Mouse (Mus musculus) megakaryocyte progenitor cell, adult 5-6 weeks (primary cell): ENCODE data around the gene Nuak2. TPM values are rescaled to one million over a fixed set of nuclear protein-coding genes. Genes with fewer than 3 reads are reported as not detected.

ENCODE experiments used
- ATAC-seq: replicated peaks from 2 replicates; pipeline ENCODE4 v1.8.0; 2016; ENCODE audit warnings: mild to moderate bottlenecking, moderate TSS enrichment, inconsistent platforms; ENCODE audit not compliant: poor library complexity
- total RNA-seq, 2 experiments: library from RNA; stranded (forward) in 1 of 2; stranded (reverse) in 1 of 2; fragments of 157-497, 149-512 nt in 1 of 2; fragments of 200-1000 nt in 1 of 2; gene quantifications; 2 replicates each; pipeline versions ENCODE4 v1.2.3 to v1.2.4; 2015 to 2017

Gene Nuak2
- total RNA-seq, 2 experiments from 2014 or later, result 20.2 to 26.1 TPM

- peak; percentile 28 for ATAC-seq
These were observed 58.4 kb downstream of the Nuak2 start for GRCm38 (mm10) chr1:132374140-132374872.

GRCm38 (mm10) chr1:132374873-132375244, 58.9 kb downstream of the Nuak2 start:
- 0 out of 2 replicates have a peak, but pooled peaks have one; percentile 1 for ATAC-seq

GRCm38 (mm10) chr1:132375256-132375655, 59.3 kb downstream of the Nuak2 start:
- ATAC-seq, result no peak

GRCm38 (mm10) chr1:132376211-132377054, 60.5 kb downstream of the Nuak2 start:
- ATAC-seq, result no peak

GRCm38 (mm10) chr1:132377055-132377365, 61.1 kb downstream of the Nuak2 start:
- no peak for ATAC-seq

GRCm38 (mm10) chr1:132377811-132378210, 61.9 kb downstream of the Nuak2 start:
- peak; percentile 10; the same call in 1 of the 2 replicates for ATAC-seq

GRCm38 (mm10) chr1:132380550-132381100, 64.7 kb downstream of the Nuak2 start:
- ATAC-seq, result no peak

GRCm38 (mm10) chr1:132381929-132382328, 66.0 kb downstream of the Nuak2 start:
- ATAC-seq, result peak; percentile 70

Other genes starting within 250 kb of the Nuak2 start
- gene Mfsd4a, start 248.1 kb upstream of the Nuak2 start, total RNA-seq (2015), result 0.52 TPM in 1 of 2 replicates, not detected in the other
- gene Mfsd4a, start 248.1 kb upstream of the Nuak2 start, total RNA-seq (2017), result 0.20 and 0.25 TPM in 2 replicates
- gene Cdk18, start 176.4 kb upstream of the Nuak2 start, total RNA-seq (2015), result 1.7 and 2.3 TPM in 2 replicates
- gene Cdk18, start 176.4 kb upstream of the Nuak2 start, total RNA-seq (2017), result 0.75 and 1.3 TPM in 2 replicates
- not detected in 2 replicates for gene Lemd1, start 124.7 kb upstream of the Nuak2 start, total RNA-seq (2015)
- gene Lemd1, start 124.7 kb upstream of the Nuak2 start, total RNA-seq (2017), result not detected in 2 replicates
- not detected in 2 replicates for gene AC124108.1, start 124.7 kb upstream of the Nuak2 start, total RNA-seq (2015)
- not detected in 2 replicates for gene AC124108.1, start 124.7 kb upstream of the Nuak2 start, total RNA-seq (2017)
- gene Gm10188, start 86.4 kb upstream of the Nuak2 start, total RNA-seq (2015), result not detected in 2 replicates
- not detected in 2 replicates for gene Gm10188, start 86.4 kb upstream of the Nuak2 start, total RNA-seq (2017)
- not detected in 2 replicates for gene Klhdc8a, start 17.5 kb upstream of the Nuak2 start, total RNA-seq (2015)
- gene Klhdc8a, start 17.5 kb upstream of the Nuak2 start, total RNA-seq (2017), result not detected in 2 replicates
- 2.9 and 6.1 TPM in 2 replicates for gene Tmcc2, start 75.2 kb downstream of the Nuak2 start, total RNA-seq (2015)
- gene Tmcc2, start 75.2 kb downstream of the Nuak2 start, total RNA-seq (2017), result 5.5 and 6.0 TPM in 2 replicates
- gene Dstyk, start 101.4 kb downstream of the Nuak2 start, total RNA-seq (2015), result 14.2 and 20.1 TPM in 2 replicates
- gene Dstyk, start 101.4 kb downstream of the Nuak2 start, total RNA-seq (2017), result 16.0 and 22.3 TPM in 2 replicates
- 47.7 and 50.0 TPM in 2 replicates for gene Rbbp5, start 161.2 kb downstream of the Nuak2 start, total RNA-seq (2015)
- 51.8 and 72.9 TPM in 2 replicates for gene Rbbp5, start 161.2 kb downstream of the Nuak2 start, total RNA-seq (2017)
- 3.0 and 4.7 TPM in 2 replicates for gene Tmem81, start 190.1 kb downstream of the Nuak2 start, total RNA-seq (2015)
- 4.3 and 4.9 TPM in 2 replicates for gene Tmem81, start 190.1 kb downstream of the Nuak2 start, total RNA-seq (2017)
- gene Cntn2, start 227.1 kb downstream of the Nuak2 start, total RNA-seq (2015), result not detected in 2 replicates
- not detected in 2 replicates for gene Cntn2, start 227.1 kb downstream of the Nuak2 start, total RNA-seq (2017)